Mouse (Mus musculus) MEL (cell line): ENCODE measurements around the gene Acrbp.

Experiments
- CTCF ChIP-seq, 3 experiments: IDR thresholded peaks in 2 of 3; conservative IDR thresholded peaks in 1 of 3; 2 replicates each; pipeline ENCODE4 v1.5.1; 2011 to 2012; ENCODE audit warnings: low read length in 3 of 3, low read depth in 2 of 3, mild to moderate bottlenecking in 2 of 3, improper control_type of control experiment in 1 of 3, inconsistent platforms in 1 of 3, mixed read lengths in 1 of 3, moderate library complexity in 1 of 3; ENCODE audit not compliant: control insufficient read depth in 1 of 3, insufficient read depth in 1 of 3, poor library complexity in 1 of 3, severe bottlenecking in 1 of 3
- MAZ ChIP-seq: IDR thresholded peaks from 2 replicates; pipeline ENCODE4 v1.6.1; 2012; ENCODE audit warnings: low read depth, mild to moderate bottlenecking, inconsistent platforms, low read length, improper control_type of control experiment
- MYB ChIP-seq: IDR thresholded peaks from 2 replicates; pipeline ENCODE4 v1.6.1; 2011; ENCODE audit warnings: mild to moderate bottlenecking, low read depth, low read length, improper control_type of control experiment
- POLR2A ChIP-seq, 2 experiments: IDR thresholded peaks; 2 replicates each; pipeline ENCODE4 v1.6.1; 2011 to 2012; ENCODE audit warnings: low read length in 2 of 2, mild to moderate bottlenecking in 2 of 2, control low read depth in 1 of 2, improper control_type of control experiment in 1 of 2, low read depth in 1 of 2, moderate library complexity in 1 of 2; ENCODE audit not compliant: control insufficient read depth in 1 of 2, insufficient read depth in 1 of 2, poor library complexity in 1 of 2
- SMC3 ChIP-seq: IDR thresholded peaks from 2 replicates; pipeline ENCODE4 v1.6.1; 2011; ENCODE audit warnings: low read depth, low read length, improper control_type of control experiment
- TBP ChIP-seq: IDR thresholded peaks from 2 replicates; pipeline ENCODE4 v1.8.0; 2011; ENCODE audit warnings: low read depth, low read length, improper control_type of control experiment

- TF ChIP-seq MYB (no peak), MAZ (no peak; the same call in 1 of the 2 replicates), CTCF (IDR thresholded peaks at IDR 0.05 in 2 of 3, conservative IDR thresholded peaks at IDR 0.05 in 1 of 3; ENCODE audit: control insufficient read depth in 1 of 3, insufficient read depth in 1 of 3, low read depth in 2 of 3, low read length in 3 of 3, poor library complexity in 1 of 3, severe bottlenecking in 1 of 3) (no peak), SMC3 (no peak), TBP (peak; percentile 83), POLR2A (IDR thresholded peaks at IDR 0.05; ENCODE audit: control insufficient read depth in 1 of 2, insufficient read depth in 1 of 2, low read depth in 1 of 2, low read length in 2 of 2, poor library complexity in 1 of 2) (peak; percentile 36 to 45; a peak in 2 of 4 replicates)
Measured at GRCm38 (mm10) chr6:125039533-125040153, 9.8 kb upstream of the Acrbp start, which contains the start of gene Ing4.
